ENCODE assay signal across 8 mouse cellular contexts in the genomic region with DNA sequence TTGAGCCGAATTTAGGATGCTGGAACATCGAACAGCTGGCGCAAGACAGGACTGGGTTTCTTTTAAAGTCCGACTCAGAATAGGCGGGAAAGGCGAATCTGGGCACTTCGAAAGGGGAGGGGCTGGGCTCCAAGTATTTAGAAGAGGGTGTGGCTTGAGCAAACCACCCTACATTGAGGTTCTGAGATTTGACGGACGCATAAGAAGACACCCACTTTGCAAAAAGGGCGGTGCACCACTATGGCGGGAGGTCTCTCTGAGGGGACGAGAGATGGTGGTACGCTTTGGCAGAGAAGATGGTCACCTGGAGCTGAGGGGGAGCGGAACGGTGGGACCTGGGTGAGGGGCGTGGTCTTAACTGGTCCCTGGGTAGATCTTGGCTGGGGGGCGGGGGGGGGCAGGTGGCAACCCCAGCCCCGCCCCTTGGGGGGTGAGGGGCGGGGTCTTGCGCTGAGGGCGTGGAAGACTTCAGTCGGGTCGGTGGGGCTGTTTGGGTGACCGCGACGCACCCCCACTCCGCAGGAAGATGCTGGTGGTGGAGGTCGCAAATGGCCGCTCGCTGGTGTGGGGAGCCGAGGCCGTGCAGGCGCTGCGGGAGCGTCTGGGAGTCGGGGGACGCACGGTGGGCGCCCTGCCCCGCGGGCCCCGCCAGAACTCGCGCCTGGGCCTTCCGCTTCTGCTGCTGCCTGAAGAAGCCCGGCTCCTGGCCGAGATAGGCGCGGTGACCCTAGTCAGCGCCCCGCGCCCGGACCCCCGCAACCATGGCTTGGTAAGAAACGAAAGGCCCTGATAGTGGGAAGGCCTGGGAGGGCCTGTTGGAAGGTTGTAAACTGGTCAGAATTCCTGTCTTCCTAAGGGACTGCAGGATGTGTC. TPM values are rescaled to one million over a fixed set of nuclear protein-coding genes. Genes with fewer than 3 reads are reported as not detected.
A peak's percentile ranks its signal among the peaks of the same experiment; 100 is the strongest.
DNase-seq lines count a peak whose midpoint lies in the region; ATAC-seq and TF ChIP-seq lines count a peak whose summit lies in the region.

No protein-coding gene starts in this region.

- H3K36me3 ChIP-seq in ES-Bruce4 (ENCODE audit: control insufficient read depth, insufficient read depth, low read length, poor library complexity, severe bottlenecking) = peaks cover 15% of the 10 kb centered on the region
- peaks cover 29% of the 10 kb centered on the region for H3K36me3 ChIP-seq in heart, embryonic 16.5 days (ENCODE audit: control insufficient read depth, insufficient read depth)
- H3K36me3 ChIP-seq in lung, embryonic 14.5 days (ENCODE audit: insufficient read depth) = peaks cover 48% of the 10 kb centered on the region
- H3K36me3 ChIP-seq in neural tube, embryonic 15.5 days = peaks cover 30% of the 10 kb centered on the region

- no peak for TF ChIP-seq POLR2A in ES-Bruce4 (IDR thresholded peaks at IDR 0.05; ENCODE audit: insufficient read depth, low read length)
- no peak for TF ChIP-seq POLR2A in brain, embryonic 14.5 days (IDR thresholded peaks at IDR 0.05; ENCODE audit: borderline replicate concordance, extremely low read depth, insufficient read depth, insufficient read length, poor library complexity, severe bottlenecking)

- H3K9ac ChIP-seq in ES-Bruce4 (ENCODE audit: low read depth, poor library complexity, severe bottlenecking) = peak overlapping the region; percentile 55
- H3K9ac ChIP-seq in heart, embryonic 16.5 days (ENCODE audit: low read length) = peak overlapping the region; percentile 90
- peak overlapping the region; percentile 88 for H3K9ac ChIP-seq in lung, embryonic 14.5 days
- H3K9ac ChIP-seq in neural tube, embryonic 15.5 days (replicated peaks) = peak overlapping the region; percentile 81

- no peaks in the 10 kb centered on the region for H3K27me3 ChIP-seq in ES-Bruce4 (ENCODE audit: control insufficient read depth, insufficient read depth, low read length, poor library complexity, severe bottlenecking)
- H3K27me3 ChIP-seq in heart, embryonic 16.5 days (ENCODE audit: control insufficient read depth, insufficient read depth, low read length) = no peaks in the 10 kb centered on the region
- H3K27me3 ChIP-seq in lung, embryonic 14.5 days (ENCODE audit: insufficient read depth, low read length) = no peaks in the 10 kb centered on the region
- no peaks in the 10 kb centered on the region for H3K27me3 ChIP-seq in neural tube, embryonic 15.5 days (replicated peaks)

- peak; percentile 50 for ATAC-seq in heart, embryonic 16.5 days (replicated peaks; ENCODE audit: extremely low read depth, insufficient read depth, low FRiP score)
- peak; percentile 71 for ATAC-seq in lung, embryonic 14.5 days (ENCODE audit: insufficient read depth)
- ATAC-seq in neural tube, embryonic 15.5 days (ENCODE audit: low FRiP score) = peak; percentile 48

- under 1% methylated on average over 53 of the region's 55 CpGs for WGBS in heart, embryonic 16.5 days
- under 1% methylated on average over 43 of the region's 55 CpGs for WGBS in lung, embryonic 14.5 days
- WGBS in neural tube, embryonic 15.5 days = under 1% methylated on average over 51 of the region's 55 CpGs

- DNase-seq in brain, embryonic 14.5 days (ENCODE audit: low read depth) = peak; percentile 93
- peak; percentile 69 for DNase-seq in fat pad, adult 2 months (ENCODE audit: extremely low read depth, low read depth, low spot score)
- peak; percentile 87 for DNase-seq in kidney, postnatal 14 days
- peak; percentile 95 for DNase-seq in lung, embryonic 14.5 days
- peak; percentile 83 for DNase-seq in testis, postnatal 14 days (ENCODE audit: low spot score)

- H3K9me3 ChIP-seq in ES-Bruce4 (replicated peaks; ENCODE audit: control insufficient read depth, insufficient read depth, low read length, poor library complexity, severe bottlenecking) = no peaks in the 10 kb centered on the region
- H3K9me3 ChIP-seq in heart, embryonic 16.5 days (replicated peaks; ENCODE audit: control insufficient read depth, low read length) = no peaks in the 10 kb centered on the region
- no peaks in the 10 kb centered on the region for H3K9me3 ChIP-seq in lung, embryonic 14.5 days (ENCODE audit: low read depth, low read length)
- H3K9me3 ChIP-seq in neural tube, embryonic 15.5 days (replicated peaks) = no peaks in the 10 kb centered on the region

- TF ChIP-seq EP300 in ES-Bruce4 (IDR thresholded peaks at IDR 0.05; ENCODE audit: insufficient read depth, low read depth, low read length) = no peak

- H3K27ac ChIP-seq in ES-Bruce4 (ENCODE audit: insufficient read depth, low read length) = peak overlapping the region; percentile 82
- H3K27ac ChIP-seq in heart, embryonic 16.5 days (ENCODE audit: low read length) = peak overlapping the region; percentile 92
- H3K27ac ChIP-seq in lung, embryonic 14.5 days (ENCODE audit: low read depth) = peak overlapping the region; percentile 98
- H3K27ac ChIP-seq in neural tube, embryonic 15.5 days (replicated peaks) = peak overlapping the region; percentile 96

- no peak for TF ChIP-seq CTCF in ES-Bruce4 (IDR thresholded peaks at IDR 0.05; ENCODE audit: low read depth, low read length)
- no peak for TF ChIP-seq CTCF in brain, embryonic 14.5 days (IDR thresholded peaks at IDR 0.05; ENCODE audit: borderline replicate concordance, extremely low read depth, insufficient read depth, insufficient read length)
- TF ChIP-seq CTCF in lung, embryonic 14.5 days (IDR thresholded peaks at IDR 0.05; ENCODE audit: low read depth) = no peak

- H3K4me2 ChIP-seq in heart, embryonic 16.5 days (ENCODE audit: low read depth, low read length) = peak overlapping the region; percentile 70
- peak overlapping the region; percentile 82 for H3K4me2 ChIP-seq in lung, embryonic 14.5 days
- H3K4me2 ChIP-seq in neural tube, embryonic 15.5 days = peak overlapping the region; percentile 79

- H3K4me3 ChIP-seq in ES-Bruce4 (ENCODE audit: low read depth, low read length) = peak overlapping the region; percentile 76
- peak overlapping the region; percentile 83 for H3K4me3 ChIP-seq in heart, embryonic 16.5 days (ENCODE audit: low read length)
- peak overlapping the region; percentile 79 for H3K4me3 ChIP-seq in lung, embryonic 14.5 days (ENCODE audit: low read depth, low read length)
- peak overlapping the region; percentile 69 for H3K4me3 ChIP-seq in neural tube, embryonic 15.5 days (replicated peaks)

- H3K4me1 ChIP-seq in ES-Bruce4 (ENCODE audit: control insufficient read depth, insufficient read depth, low read length) = no peaks in the 10 kb centered on the region
- H3K4me1 ChIP-seq in heart, embryonic 16.5 days (ENCODE audit: control insufficient read depth, insufficient read depth, low read length) = peaks cover 11% of the 10 kb centered on the region
- peaks cover 3% of the 10 kb centered on the region; the same call in 1 of the 2 replicates for H3K4me1 ChIP-seq in lung, embryonic 14.5 days (ENCODE audit: insufficient read depth)
- H3K4me1 ChIP-seq in neural tube, embryonic 15.5 days = peaks cover 42% of the 10 kb centered on the region

RNA-seq across cellular contexts. Expression of a gene that starts 1.0 kb away (rescaled TPM):
- polyA plus RNA-seq in ES-Bruce4 (2011; ENCODE audit: insufficient read depth, insufficient read length, low read depth, missing spikeins) = 44.6 and 48.3 TPM in 2 replicates
- polyA plus RNA-seq in brain, embryonic 14.5 days (2012; rRNA removed) = 78.7 and 103 TPM in 2 replicates
- 35.8 and 37.8 TPM in 2 replicates for polyA plus RNA-seq in heart, embryonic 16.5 days (2015; fragmentation: Nextera tagmentation; extraction: Ambion mirVana)
- 38.0 and 44.2 TPM in 2 replicates for polyA plus RNA-seq in lung, embryonic 14.5 days (2014; fragmentation: Nextera tagmentation; extraction: Ambion mirVana)
- polyA plus RNA-seq in neural tube, embryonic 15.5 days (2015; fragmentation: Nextera tagmentation; extraction: Ambion mirVana) = 105 and 110 TPM in 2 replicates

RNA-seq across cellular contexts. Expression of a gene that starts 1.6 kb away (rescaled TPM):
- 60.6 and 64.6 TPM in 2 replicates for polyA plus RNA-seq in ES-Bruce4 (2011; ENCODE audit: insufficient read depth, insufficient read length, low read depth, missing spikeins)
- 190 and 235 TPM in 2 replicates for polyA plus RNA-seq in brain, embryonic 14.5 days (2012; rRNA removed)
- polyA plus RNA-seq in heart, embryonic 16.5 days (2015; fragmentation: Nextera tagmentation; extraction: Ambion mirVana) = 207 and 237 TPM in 2 replicates
- polyA plus RNA-seq in lung, embryonic 14.5 days (2014; fragmentation: Nextera tagmentation; extraction: Ambion mirVana) = 277 and 290 TPM in 2 replicates
- 285 and 295 TPM in 2 replicates for polyA plus RNA-seq in neural tube, embryonic 15.5 days (2015; fragmentation: Nextera tagmentation; extraction: Ambion mirVana)

RNA-seq across cellular contexts. Expression of a gene that starts 9.5 kb away (rescaled TPM):
- 1,660 and 1,729 TPM in 2 replicates for polyA plus RNA-seq in ES-Bruce4 (2011; ENCODE audit: insufficient read depth, insufficient read length, low read depth, missing spikeins)
- polyA plus RNA-seq in brain, embryonic 14.5 days (2012; rRNA removed) = 2,419 and 2,655 TPM in 2 replicates
- 814 and 845 TPM in 2 replicates for polyA plus RNA-seq in heart, embryonic 16.5 days (2015; fragmentation: Nextera tagmentation; extraction: Ambion mirVana)
- 1,609 and 1,625 TPM in 2 replicates for polyA plus RNA-seq in lung, embryonic 14.5 days (2014; fragmentation: Nextera tagmentation; extraction: Ambion mirVana)
- 710 and 932 TPM in 2 replicates for polyA plus RNA-seq in neural tube, embryonic 15.5 days (2015; fragmentation: Nextera tagmentation; extraction: Ambion mirVana)

RNA-seq across cellular contexts. Expression of a gene that starts 17.0 kb away (rescaled TPM):
- polyA plus RNA-seq in ES-Bruce4 (2011; ENCODE audit: insufficient read depth, insufficient read length, low read depth, missing spikeins) = 15.9 and 16.4 TPM in 2 replicates
- polyA plus RNA-seq in brain, embryonic 14.5 days (2012; rRNA removed) = 13.7 and 14.1 TPM in 2 replicates
- 7.0 and 7.3 TPM in 2 replicates for polyA plus RNA-seq in heart, embryonic 16.5 days (2015; fragmentation: Nextera tagmentation; extraction: Ambion mirVana)
- polyA plus RNA-seq in lung, embryonic 14.5 days (2014; fragmentation: Nextera tagmentation; extraction: Ambion mirVana) = 16.1 and 17.3 TPM in 2 replicates
- 5.6 and 17.2 TPM in 2 replicates for polyA plus RNA-seq in neural tube, embryonic 15.5 days (2015; fragmentation: Nextera tagmentation; extraction: Ambion mirVana)

RNA-seq across cellular contexts. Expression of a gene that starts 25.9 kb away (rescaled TPM):
- not detected in 2 replicates for polyA plus RNA-seq in ES-Bruce4 (2011; ENCODE audit: insufficient read depth, insufficient read length, low read depth, missing spikeins)
- polyA plus RNA-seq in brain, embryonic 14.5 days (2012; rRNA removed) = 0.18 and 0.34 TPM in 2 replicates
- polyA plus RNA-seq in heart, embryonic 16.5 days (2015; fragmentation: Nextera tagmentation; extraction: Ambion mirVana) = 0.76 and 1.3 TPM in 2 replicates
- 0.91 and 1.2 TPM in 2 replicates for polyA plus RNA-seq in lung, embryonic 14.5 days (2014; fragmentation: Nextera tagmentation; extraction: Ambion mirVana)
- polyA plus RNA-seq in neural tube, embryonic 15.5 days (2015; fragmentation: Nextera tagmentation; extraction: Ambion mirVana) = 0.51 and 0.83 TPM in 2 replicates

Comparison
In these comparisons a context has a peak if more than half of its experiments do, and no peak if none do; other contexts are left out.
1. Peak in every context shown above with its lines: DNase-seq, ATAC-seq, H3K4me3 ChIP-seq and H3K27ac ChIP-seq.